Mouse (Mus musculus): ENCODE measurements around the gene Rftn2. TPM values are rescaled to one million over a fixed set of nuclear protein-coding genes. Genes with fewer than 3 reads are reported as not detected.

Gene Rftn2
- polyA plus RNA-seq, 1 experiment from 2014 or later: 8.6 TPM

DNA sequence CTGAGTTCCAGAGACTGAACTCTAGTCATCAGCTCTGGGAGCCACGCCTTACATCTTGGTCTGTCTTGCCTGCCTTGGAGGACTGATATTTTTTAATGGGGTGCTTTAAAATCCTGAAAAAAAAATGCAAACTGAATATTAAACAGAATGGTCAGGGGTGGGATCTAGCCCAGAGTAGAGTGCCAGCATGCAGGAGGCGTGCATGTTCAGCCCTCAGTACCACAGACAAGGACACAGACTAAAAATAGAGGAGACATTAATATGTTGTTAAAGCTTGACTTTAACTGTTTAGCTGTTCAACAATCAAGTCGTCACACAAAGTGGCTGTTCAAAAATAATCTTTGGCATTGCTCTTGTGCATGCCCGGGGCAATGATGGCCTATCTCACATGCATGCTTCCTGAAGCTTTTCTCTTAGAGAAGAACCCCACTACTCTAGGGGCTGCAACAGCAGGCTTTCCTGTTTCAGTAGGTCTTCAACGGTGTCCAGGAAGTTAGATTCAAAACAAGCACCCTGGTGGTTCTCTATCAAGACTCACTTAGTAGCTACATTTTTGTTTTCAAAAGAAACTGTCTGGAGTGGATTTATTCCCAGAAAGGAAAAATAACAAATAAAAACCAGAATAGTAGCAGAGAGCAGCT lies 18.0 kb downstream of the Rftn2 start:
- Histone ChIP-seq H3K4me3 (replicated peaks) (no peak overlapping the region), H3K9me3 (no peaks in the 10 kb centered on the region), H3K4me1 (no peaks in the 10 kb centered on the region), H3K36me3 (no peaks in the 10 kb centered on the region), H3K9ac (no peak overlapping the region), H3K27me3 (replicated peaks) (no peaks in the 10 kb centered on the region), H3K4me2 (no peak overlapping the region), H3K27ac (no peak overlapping the region)
- no peak for ATAC-seq (ENCODE audit: insufficient read depth, low FRiP score, low read depth)
- 76% methylated on average over 5 of the region's 5 CpGs for WGBS

DNA sequence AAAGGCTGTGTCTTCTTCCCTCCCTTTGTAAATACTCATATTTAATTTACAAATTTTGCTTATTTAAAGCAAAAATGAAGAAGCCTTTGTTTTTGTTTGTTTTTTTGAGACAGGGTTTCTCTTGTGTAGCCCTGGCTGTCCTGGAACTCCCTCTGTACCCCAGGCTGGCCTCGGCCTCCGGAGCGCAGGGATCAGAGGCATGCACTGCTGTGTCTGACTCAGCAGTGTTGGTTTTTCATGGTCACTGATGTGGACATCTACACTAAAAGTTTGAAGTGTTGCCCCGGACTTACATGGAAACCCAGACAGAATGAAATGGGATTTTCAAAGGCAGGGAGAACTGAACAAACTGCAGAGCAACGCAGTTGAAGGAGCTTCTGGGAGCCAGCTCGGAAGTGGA lies 19.0 kb downstream of the Rftn2 start:
- WGBS: 92% methylated on average over 6 of the region's 6 CpGs

DNA sequence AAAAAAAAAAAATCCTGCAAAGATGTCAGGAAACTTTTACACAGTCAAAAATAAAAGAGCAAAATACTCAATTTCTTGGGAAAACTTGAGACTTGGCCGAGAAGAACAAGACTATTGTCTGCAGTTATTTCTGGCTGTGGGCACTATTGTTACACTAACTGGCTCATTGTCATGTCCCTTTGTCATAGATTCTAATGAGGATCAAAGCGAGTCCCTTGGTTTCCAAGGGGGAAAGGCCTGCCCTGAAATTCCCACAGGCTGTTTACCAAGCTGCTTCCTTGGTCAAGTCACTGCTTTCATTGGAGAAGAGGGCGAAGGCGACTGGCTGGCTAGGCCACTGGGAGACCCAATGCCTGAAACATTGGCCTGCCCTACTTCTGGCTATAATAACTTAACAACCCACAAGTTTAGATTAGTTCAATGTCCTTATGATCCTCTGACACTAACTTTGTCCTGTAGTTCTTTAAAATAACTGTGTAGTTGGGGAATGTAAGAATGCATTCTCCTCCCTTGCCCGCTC lies 20.7 kb downstream of the Rftn2 start:
- no peaks in the 10 kb centered on the region for H3K36me3 ChIP-seq
- H3K27ac ChIP-seq: no peak overlapping the region
- no peak overlapping the region for H3K4me3 ChIP-seq (replicated peaks)
- no peak for ATAC-seq (ENCODE audit: insufficient read depth, low FRiP score, low read depth)
- WGBS: 65% methylated on average over 5 of the region's 5 CpGs
- no peak overlapping the region for H3K9ac ChIP-seq
- no peaks in the 10 kb centered on the region for H3K9me3 ChIP-seq
- H3K27me3 ChIP-seq (replicated peaks): no peaks in the 10 kb centered on the region
- peaks cover 11% of the 10 kb centered on the region; the same call in 1 of the 2 replicates for H3K4me1 ChIP-seq
- H3K4me2 ChIP-seq: no peak overlapping the region

More for the DNA sequence above, 19.0 kb downstream of the Rftn2 start:
- Histone ChIP-seq H3K9ac (no peak overlapping the region), H3K27me3 (replicated peaks) (no peaks in the 10 kb centered on the region), H3K4me2 (no peak overlapping the region), H3K4me3 (replicated peaks) (no peak overlapping the region), H3K27ac (no peak overlapping the region), H3K4me1 (no peaks in the 10 kb centered on the region), H3K9me3 (no peaks in the 10 kb centered on the region), H3K36me3 (no peaks in the 10 kb centered on the region)
- no peak for ATAC-seq (ENCODE audit: insufficient read depth, low FRiP score, low read depth)

- Histone ChIP-seq H3K4me1 (peaks cover 15% of the 10 kb centered on the region), H3K36me3 (no peaks in the 10 kb centered on the region), H3K9ac (no peak overlapping the region), H3K4me2 (no peak overlapping the region), H3K9me3 (no peaks in the 10 kb centered on the region), H3K4me3 (replicated peaks) (no peak overlapping the region), H3K27me3 (replicated peaks) (no peaks in the 10 kb centered on the region), H3K27ac (peak overlapping the region; percentile 57)
- ATAC-seq (ENCODE audit: insufficient read depth, low FRiP score, low read depth): no peak
- WGBS: 58% methylated on average over 18 of the region's 18 CpGs
These were observed 24.5 kb downstream of the Rftn2 start for GRCm38 (mm10) chr1:55201850-55202752.

- 39% methylated on average over 3 of the region's 3 CpGs for WGBS
- peak; percentile 44; the same call in 1 of the 2 replicates for ATAC-seq (ENCODE audit: insufficient read depth, low FRiP score, low read depth)
- no peak overlapping the region for H3K9ac ChIP-seq
- H3K27ac ChIP-seq: no peak overlapping the region
- no peak overlapping the region for H3K4me3 ChIP-seq (replicated peaks)
- no peaks in the 10 kb centered on the region for H3K9me3 ChIP-seq
- no peak overlapping the region for H3K4me2 ChIP-seq
- H3K4me1 ChIP-seq: peaks cover 27% of the 10 kb centered on the region
- no peaks in the 10 kb centered on the region for H3K27me3 ChIP-seq (replicated peaks)
- no peaks in the 10 kb centered on the region for H3K36me3 ChIP-seq
These were observed 27.9 kb downstream of the Rftn2 start for GRCm38 (mm10) chr1:55198719-55199118.

- Histone ChIP-seq H3K27ac (peak overlapping the region; percentile 45), H3K4me2 (no peak overlapping the region), H3K9me3 (no peaks in the 10 kb centered on the region), H3K4me3 (replicated peaks) (no peak overlapping the region), H3K4me1 (peaks cover 27% of the 10 kb centered on the region), H3K27me3 (replicated peaks) (no peaks in the 10 kb centered on the region), H3K9ac (no peak overlapping the region), H3K36me3 (no peaks in the 10 kb centered on the region)
- 48% methylated on average over 6 of the region's 6 CpGs for WGBS
- ATAC-seq (ENCODE audit: insufficient read depth, low FRiP score, low read depth): no peak
These were observed 30.1 kb downstream of the Rftn2 start for GRCm38 (mm10) chr1:55196327-55197003.

- Histone ChIP-seq H3K4me3 (replicated peaks) (no peak overlapping the region), H3K9me3 (no peaks in the 10 kb centered on the region), H3K27ac (no peak overlapping the region), H3K4me2 (no peak overlapping the region), H3K36me3 (no peaks in the 10 kb centered on the region), H3K9ac (no peak overlapping the region), H3K27me3 (replicated peaks) (no peaks in the 10 kb centered on the region), H3K4me1 (peaks cover 25% of the 10 kb centered on the region)
- no peak for ATAC-seq (ENCODE audit: insufficient read depth, low FRiP score, low read depth)
- WGBS: 77% methylated on average over 4 of the region's 4 CpGs
These were observed 31.6 kb downstream of the Rftn2 start for GRCm38 (mm10) chr1:55195021-55195420.

DNA sequence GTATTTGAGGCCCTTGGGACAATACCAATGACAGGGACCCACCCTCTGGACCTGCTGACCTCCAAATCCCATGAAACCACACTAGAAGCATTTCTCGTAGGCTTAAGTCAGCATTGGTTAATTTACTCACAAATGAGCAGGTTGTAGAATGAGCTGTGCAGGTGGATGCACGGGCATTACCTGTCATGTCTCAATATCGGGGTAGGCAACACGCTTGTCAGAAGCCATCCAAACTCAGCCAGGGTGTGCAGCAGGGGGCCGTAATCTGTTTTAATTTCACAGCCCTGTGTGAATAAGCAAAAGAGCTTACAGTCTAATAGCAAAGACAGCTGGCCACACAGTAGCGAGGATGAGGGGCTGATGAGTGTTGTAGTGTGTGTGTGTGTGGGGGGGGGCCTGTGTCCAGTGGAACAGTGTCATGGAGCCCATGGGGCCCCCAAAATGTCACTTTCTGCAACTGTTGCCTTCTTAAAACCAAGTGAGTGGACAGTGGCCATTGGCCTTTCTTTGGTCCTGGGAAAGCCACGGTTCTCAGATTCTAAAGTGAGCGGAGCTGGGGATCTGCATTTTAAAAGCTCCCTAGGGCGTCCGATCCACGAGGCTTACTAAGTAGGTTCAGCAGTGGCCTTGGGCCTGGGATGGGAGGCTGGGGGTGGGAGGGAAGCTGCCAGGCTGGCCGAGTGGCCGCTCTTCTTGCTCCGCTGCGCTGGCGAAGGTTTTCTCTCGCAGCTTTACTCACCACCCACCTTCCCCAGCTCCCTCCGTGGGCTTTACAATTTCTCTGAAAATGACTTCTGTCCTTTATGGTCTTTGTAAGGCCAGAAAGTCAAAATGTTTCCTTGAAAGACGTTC lies 32.3 kb downstream of the Rftn2 start:
- 70% methylated on average over 19 of the region's 19 CpGs for WGBS
- Histone ChIP-seq H3K4me2 (no peak overlapping the region), H3K4me3 (replicated peaks) (no peak overlapping the region), H3K36me3 (no peaks in the 10 kb centered on the region), H3K4me1 (peaks cover 25% of the 10 kb centered on the region), H3K27me3 (replicated peaks) (no peaks in the 10 kb centered on the region), H3K9me3 (no peaks in the 10 kb centered on the region), H3K27ac (peak overlapping the region; percentile 59; the same call in 1 of the 2 replicates), H3K9ac (no peak overlapping the region)
- ATAC-seq (ENCODE audit: insufficient read depth, low FRiP score, low read depth): no peak

- peak; percentile 74 for ATAC-seq (ENCODE audit: insufficient read depth, low FRiP score, low read depth)
- no peak overlapping the region for H3K4me3 ChIP-seq (replicated peaks)
- H3K4me2 ChIP-seq: no peak overlapping the region
- WGBS: 37% methylated on average over 2 of the region's 2 CpGs
- peaks cover 20% of the 10 kb centered on the region for H3K4me1 ChIP-seq
- no peaks in the 10 kb centered on the region for H3K36me3 ChIP-seq
- no peaks in the 10 kb centered on the region for H3K27me3 ChIP-seq (replicated peaks)
- peak overlapping the region; percentile 59 for H3K27ac ChIP-seq
- no peak overlapping the region for H3K9ac ChIP-seq
- no peaks in the 10 kb centered on the region for H3K9me3 ChIP-seq
These were observed 33.3 kb downstream of the Rftn2 start for GRCm38 (mm10) chr1:55193316-55193715.

DNA sequence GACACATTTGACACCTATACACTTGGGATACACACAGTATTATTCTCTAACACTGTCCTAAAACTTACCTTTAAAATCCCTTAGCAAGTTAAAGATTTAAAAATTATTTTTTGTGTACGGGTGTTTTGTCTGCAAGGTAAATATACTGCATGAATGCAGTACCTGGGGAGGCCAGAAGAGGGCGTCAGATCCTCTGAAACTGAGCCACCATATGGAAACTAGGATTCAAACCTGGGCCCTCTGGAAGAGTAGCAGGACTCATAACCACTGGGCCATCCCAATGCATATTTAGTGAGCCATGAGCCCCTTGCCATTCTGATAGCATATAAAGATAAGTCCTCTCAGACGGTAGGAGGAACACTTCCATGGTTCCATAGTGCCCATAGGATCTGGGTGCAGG lies 33.8 kb downstream of the Rftn2 start:
- Histone ChIP-seq H3K9me3 (no peaks in the 10 kb centered on the region), H3K27me3 (replicated peaks) (no peaks in the 10 kb centered on the region), H3K4me3 (replicated peaks) (no peak overlapping the region), H3K27ac (peak overlapping the region; percentile 42), H3K4me1 (peaks cover 20% of the 10 kb centered on the region), H3K36me3 (no peaks in the 10 kb centered on the region), H3K9ac (no peak overlapping the region), H3K4me2 (no peak overlapping the region)
- 55% methylated on average over 3 of the region's 3 CpGs for WGBS
- no peak for ATAC-seq (ENCODE audit: insufficient read depth, low FRiP score, low read depth)

GRCm38 (mm10) chr1:55192015-55192414 lies 34.6 kb downstream of the Rftn2 start:
- H3K9ac ChIP-seq: no peak overlapping the region
- H3K36me3 ChIP-seq: no peaks in the 10 kb centered on the region
- H3K27me3 ChIP-seq (replicated peaks): no peaks in the 10 kb centered on the region
- no peak overlapping the region for H3K27ac ChIP-seq
- no peaks in the 10 kb centered on the region for H3K9me3 ChIP-seq
- peak overlapping the region; percentile 20 for H3K4me3 ChIP-seq (replicated peaks)
- peaks cover 20% of the 10 kb centered on the region for H3K4me1 ChIP-seq
- H3K4me2 ChIP-seq: peak overlapping the region; percentile 46
- ATAC-seq (ENCODE audit: insufficient read depth, low FRiP score, low read depth): peak; percentile 21; the same call in 1 of the 2 replicates
- 16% methylated on average over 8 of the region's 8 CpGs for WGBS

Measured in stomach, embryonic 15.5 days (tissue).